Mouse (Mus musculus) midbrain, embryonic 11.5 days (tissue): ENCODE measurements around the gene Gsdma2. TPM values are rescaled to one million over a fixed set of nuclear protein-coding genes. Genes with fewer than 3 reads are reported as not detected.
A peak's percentile ranks its signal among the peaks of the same experiment; 100 is the strongest.

Source experiments
- ATAC-seq: fragments of 200-750 bp; cut with Nextera tagmentation; 2 replicates; pipeline ENCODE4 v1.8.0; 2017; ENCODE audit warnings: moderate TSS enrichment, moderate library complexity; ENCODE audit not compliant: low FRiP score
- DNase-seq: peaks from one replicate; pipeline ENCODE4 v3.0.0; 2015; ENCODE audit warnings: low spot score; ENCODE audit errors: missing footprints
- H3K27ac ChIP-seq: fragments of 300-500 bp; sonication (generic); 2 replicates; pipeline ENCODE4 v1.5.1; 2014; ENCODE audit warnings: low read depth, low read length
- H3K27me3 ChIP-seq: fragments of 300-500 bp; sonication (generic); 2 replicates; pipeline ENCODE4 v1.6.1; 2014; ENCODE audit warnings: mild to moderate bottlenecking, low read length, moderate library complexity, mixed read lengths; ENCODE audit not compliant: control insufficient read depth, insufficient read depth
- H3K36me3 ChIP-seq: fragments of 300-500 bp; sonication (generic); 2 replicates; pipeline ENCODE4 v1.6.1; 2014; ENCODE audit warnings: mild to moderate bottlenecking, low read length, moderate library complexity, mixed read lengths; ENCODE audit not compliant: control insufficient read depth, insufficient read depth
- H3K4me1 ChIP-seq: fragments of 300-500 bp; sonication (generic); 2 replicates; pipeline ENCODE4 v1.6.1; 2014; ENCODE audit warnings: low read length; ENCODE audit not compliant: control insufficient read depth, insufficient read depth
- H3K4me2 ChIP-seq: fragments of 300-500 bp; sonication (generic); 2 replicates; pipeline ENCODE4 v1.6.1; 2014; ENCODE audit warnings: mild to moderate bottlenecking, moderate library complexity
- H3K4me3 ChIP-seq: fragments of 300-500 bp; sonication (generic); 2 replicates; pipeline ENCODE4 v1.5.1; 2014; ENCODE audit warnings: low read depth, low read length
- H3K9ac ChIP-seq: fragments of 300-500 bp; sonication (generic); 2 replicates; pipeline ENCODE4 v1.6.1; 2014; ENCODE audit warnings: low read length
- H3K9me3 ChIP-seq: fragments of 300-500 bp; sonication (generic); 2 replicates; pipeline ENCODE4 v1.6.1; 2016; ENCODE audit warnings: low read length; ENCODE audit not compliant: control insufficient read depth
- WGBS: fragments of 180-500 bp; shearing (Covaris S2); extraction: QIAGEN DNeasy Blood & Tissue Kit; methylation state at CpG from one replicate; pipeline ENCODE4 v1.1.7; 2014; 5-methylcytosine and 5-hydroxymethylcytosine counted together
- polyA plus RNA-seq: library from polyadenylated mRNA; unstranded; fragments of >200 nt; fragmentation: Nextera tagmentation; extraction: Ambion mirVana; gene quantifications from 2 replicates; pipeline ENCODE4 v1.2.1, GENCODE M21; 2014

The Gsdma2 gene
- polyA plus RNA-seq, 1 experiment from 2014 or later, result not detected

DNA sequence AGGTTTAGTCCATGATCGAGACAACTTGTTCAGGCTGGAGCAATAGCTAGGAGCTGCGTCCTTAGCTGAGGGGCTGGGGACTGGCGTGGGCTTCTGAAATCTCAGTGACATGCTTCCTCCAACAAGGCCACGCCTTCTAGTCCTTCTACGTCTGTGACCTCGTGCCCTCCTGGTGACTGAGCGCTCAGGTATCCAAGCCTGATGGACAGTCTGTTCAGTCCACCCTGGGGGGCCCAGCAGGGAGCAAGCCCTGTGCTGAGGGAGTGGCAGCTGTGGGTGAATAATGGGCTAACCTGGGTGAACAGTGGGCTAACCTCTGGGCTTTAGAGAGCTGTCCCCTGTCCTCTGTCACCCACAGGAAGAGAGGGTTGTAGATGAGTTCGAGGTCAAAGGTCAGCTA lies 41.5 kb downstream of the Gsdma2 start:
- whole genome bisulfite sequencing, result 89% methylated on average over 8 of the region's 8 CpGs
- Histone ChIP-seq H3K9ac (no peak overlapping the region), H3K4me3 (no peak overlapping the region), H3K9me3 (no peaks in the 10 kb centered on the region), H3K27me3 (no peaks in the 10 kb centered on the region), H3K4me2 (no peak overlapping the region), H3K27ac (no peak overlapping the region), H3K36me3 (peaks cover 38% of the 10 kb centered on the region), H3K4me1 (peaks cover 8% of the 10 kb centered on the region)
- no peak for ATAC-seq
- no peak for DNase-seq

DNA sequence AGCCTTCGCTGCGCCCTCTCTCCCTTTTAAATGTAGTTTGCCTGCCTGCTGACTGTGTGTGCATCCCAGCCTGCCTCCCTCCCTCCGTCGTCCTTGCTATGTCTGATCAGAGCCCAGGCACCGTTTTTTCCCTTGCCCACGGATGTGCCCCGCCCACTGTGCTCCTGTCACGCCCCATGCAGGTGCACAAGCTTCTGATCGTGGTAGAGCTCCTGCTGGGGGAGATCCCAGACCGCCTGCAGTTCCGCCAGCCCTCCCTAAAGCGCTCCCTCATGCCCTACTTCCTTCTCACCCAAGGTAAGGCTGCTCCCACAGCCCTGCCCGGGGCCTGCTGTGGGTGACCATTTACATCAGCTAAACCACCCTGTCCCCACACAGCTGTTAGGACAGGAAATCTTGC lies 46.6 kb downstream of the Gsdma2 start:
- Histone ChIP-seq H3K4me1 (no peaks in the 10 kb centered on the region), H3K27ac (no peak overlapping the region), H3K4me3 (no peak overlapping the region), H3K4me2 (no peak overlapping the region), H3K27me3 (no peaks in the 10 kb centered on the region), H3K9me3 (no peaks in the 10 kb centered on the region), H3K36me3 (peaks cover 28% of the 10 kb centered on the region), H3K9ac (no peak overlapping the region)
- DNase-seq (no peak), ATAC-seq (no peak)
- WGBS, result 81% methylated on average over 13 of the region's 13 CpGs

DNA sequence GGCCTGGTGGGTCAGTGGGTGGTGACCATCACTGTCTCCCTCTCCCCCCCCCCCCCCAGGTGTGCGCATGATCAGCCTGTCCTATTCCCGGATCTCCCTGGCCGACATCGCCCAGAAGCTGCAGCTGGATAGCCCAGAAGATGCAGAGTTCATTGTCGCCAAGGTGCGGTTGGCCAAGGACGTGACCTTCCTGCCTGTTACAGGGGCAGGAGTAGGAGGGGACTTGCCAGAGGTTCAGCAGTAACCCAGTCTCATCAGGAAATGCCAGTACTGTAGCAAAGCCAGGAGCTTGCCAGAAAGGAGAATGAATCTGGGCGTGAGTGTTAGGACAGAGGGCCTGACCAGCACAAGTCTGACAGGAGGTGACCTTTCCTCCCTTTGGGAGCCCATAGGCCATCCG lies 47.2 kb downstream of the Gsdma2 start:
- ATAC-seq, result no peak
- H3K27me3 ChIP-seq, result no peaks in the 10 kb centered on the region
- DNase-seq, result no peak
- no peaks in the 10 kb centered on the region for H3K9me3 ChIP-seq
- H3K4me1 ChIP-seq, result no peaks in the 10 kb centered on the region
- peaks cover 26% of the 10 kb centered on the region for H3K36me3 ChIP-seq
- no peak overlapping the region for H3K27ac ChIP-seq
- WGBS, result 95% methylated on average over 9 of the region's 9 CpGs
- no peak overlapping the region for H3K9ac ChIP-seq
- H3K4me2 ChIP-seq, result no peak overlapping the region
- H3K4me3 ChIP-seq, result no peak overlapping the region

DNA sequence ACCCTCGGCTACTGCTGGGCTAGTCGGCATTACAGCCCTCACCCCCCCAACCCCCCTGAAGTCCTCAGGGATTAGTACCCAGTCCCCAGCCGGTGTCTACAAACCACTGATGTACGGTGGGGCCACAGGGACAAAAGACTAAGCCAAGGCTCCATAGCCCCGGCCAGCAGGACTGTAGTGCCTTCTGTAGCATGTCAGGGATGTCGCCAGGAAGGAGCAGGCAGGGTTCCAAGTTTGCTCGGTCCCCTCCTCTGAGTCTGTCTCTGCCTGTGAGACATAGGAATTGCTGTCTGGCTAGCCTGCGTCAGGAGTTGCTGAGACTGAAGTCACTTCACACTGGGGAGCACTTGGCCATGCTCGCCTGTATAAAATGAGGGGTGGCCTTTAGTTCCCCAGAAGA lies 47.7 kb downstream of the Gsdma2 start:
- Histone ChIP-seq H3K9me3 (no peaks in the 10 kb centered on the region), H3K27me3 (no peaks in the 10 kb centered on the region), H3K4me3 (no peak overlapping the region), H3K9ac (no peak overlapping the region), H3K27ac (no peak overlapping the region), H3K36me3 (peaks cover 26% of the 10 kb centered on the region), H3K4me2 (no peak overlapping the region), H3K4me1 (no peaks in the 10 kb centered on the region)
- ATAC-seq (no peak), DNase-seq (no peak)
- WGBS, result 86% methylated on average over 9 of the region's 9 CpGs

DNA sequence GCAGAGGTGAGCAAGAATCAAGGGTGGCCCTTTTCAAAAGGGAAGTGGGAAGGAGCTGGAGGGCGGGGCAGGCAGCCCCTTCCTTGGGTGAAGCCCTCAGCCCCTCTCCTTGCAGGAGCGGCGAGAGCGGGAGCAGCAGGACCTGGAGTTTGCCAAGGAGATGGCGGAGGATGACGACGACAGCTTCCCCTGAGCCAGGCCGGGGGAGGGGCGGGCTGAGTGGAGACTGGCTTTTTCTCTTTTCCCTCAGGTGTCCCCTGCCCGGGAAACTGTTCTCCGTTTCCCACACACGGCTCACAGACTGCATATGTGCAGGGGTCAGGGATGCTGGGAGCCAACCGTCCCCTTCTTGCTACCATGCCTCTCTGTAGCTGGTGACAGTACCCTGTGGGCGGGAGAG lies 48.8 kb downstream of the Gsdma2 start:
- Histone ChIP-seq H3K27ac (no peak overlapping the region), H3K9me3 (no peaks in the 10 kb centered on the region), H3K36me3 (peaks cover 19% of the 10 kb centered on the region), H3K4me1 (no peaks in the 10 kb centered on the region), H3K4me2 (no peak overlapping the region), H3K27me3 (no peaks in the 10 kb centered on the region), H3K4me3 (no peak overlapping the region), H3K9ac (peak overlapping the region; percentile 11; the same call in 1 of the 2 replicates)
- 75% methylated on average over 14 of the region's 14 CpGs for WGBS
- DNase-seq (no peak), ATAC-seq (no peak)

DNA sequence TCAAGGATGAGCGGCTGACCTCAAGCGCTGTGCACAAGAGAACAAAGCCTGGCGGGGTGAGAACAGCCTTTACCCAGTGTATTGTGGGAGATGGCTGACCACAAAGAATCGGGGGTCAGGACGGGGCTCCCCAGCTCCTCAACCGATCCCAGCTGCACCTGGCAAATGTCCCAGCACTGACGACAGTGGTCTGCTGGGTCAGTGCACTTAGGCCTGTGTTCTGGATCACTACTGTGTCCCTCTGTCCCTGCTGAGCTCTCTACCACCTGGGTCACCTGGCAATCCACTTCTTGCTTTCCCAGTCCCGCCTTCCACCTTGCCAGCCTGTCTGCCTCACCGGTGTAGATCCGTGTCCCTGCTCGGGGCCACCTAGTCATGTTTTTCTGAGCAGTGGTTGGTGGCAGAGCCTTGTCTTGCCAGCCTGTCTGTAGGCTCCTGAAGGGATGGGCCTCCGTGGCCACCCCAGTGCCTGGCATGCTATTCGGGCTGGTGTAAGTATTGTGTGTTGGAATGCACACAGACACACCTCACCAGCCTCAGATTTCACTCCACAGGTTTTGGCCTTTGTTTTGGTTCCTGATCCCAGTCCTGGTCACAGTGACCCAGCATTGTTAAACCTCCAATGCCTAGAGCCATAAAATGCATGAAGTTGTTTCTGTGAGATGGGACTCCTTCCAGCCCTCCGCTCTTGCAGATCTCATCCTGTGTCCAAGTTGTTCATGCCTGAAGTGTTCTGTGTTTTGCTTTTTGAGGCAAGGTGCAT lies 50.1 kb downstream of the Gsdma2 start:
- no peaks in the 10 kb centered on the region for H3K27me3 ChIP-seq
- ATAC-seq (no peak), DNase-seq (no peak)
- H3K36me3 ChIP-seq, result peaks cover 7% of the 10 kb centered on the region
- no peak overlapping the region for H3K4me3 ChIP-seq
- H3K27ac ChIP-seq, result no peak overlapping the region
- WGBS, result 88% methylated on average over 14 of the region's 14 CpGs
- no peak overlapping the region for H3K9ac ChIP-seq
- no peaks in the 10 kb centered on the region for H3K4me1 ChIP-seq
- no peaks in the 10 kb centered on the region for H3K9me3 ChIP-seq
- H3K4me2 ChIP-seq, result no peak overlapping the region

DNA sequence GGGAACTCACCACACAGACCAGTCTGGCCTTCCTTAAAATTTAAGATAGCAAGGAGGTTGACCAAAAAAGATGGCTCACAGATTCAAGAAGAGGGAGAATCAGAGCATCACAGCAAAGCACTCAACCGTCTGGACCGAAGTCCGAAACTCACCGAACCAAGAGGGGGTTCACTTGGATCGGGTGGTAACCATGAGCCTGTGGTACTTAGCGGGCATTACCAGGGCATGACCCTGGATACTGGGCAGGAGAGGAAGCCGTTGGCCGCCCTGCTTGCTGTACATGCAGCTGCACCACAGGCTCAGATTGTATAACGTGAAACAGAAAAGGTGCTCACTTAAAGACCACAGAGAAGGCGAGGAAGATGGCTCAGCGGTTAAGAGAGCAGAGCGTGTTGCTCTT lies 50.7 kb downstream of the Gsdma2 start:
- 90% methylated on average over 12 of the region's 12 CpGs for WGBS
- Histone ChIP-seq H3K9me3 (no peaks in the 10 kb centered on the region), H3K36me3 (peaks cover 6% of the 10 kb centered on the region; the same call in 1 of the 2 replicates)

DNA sequence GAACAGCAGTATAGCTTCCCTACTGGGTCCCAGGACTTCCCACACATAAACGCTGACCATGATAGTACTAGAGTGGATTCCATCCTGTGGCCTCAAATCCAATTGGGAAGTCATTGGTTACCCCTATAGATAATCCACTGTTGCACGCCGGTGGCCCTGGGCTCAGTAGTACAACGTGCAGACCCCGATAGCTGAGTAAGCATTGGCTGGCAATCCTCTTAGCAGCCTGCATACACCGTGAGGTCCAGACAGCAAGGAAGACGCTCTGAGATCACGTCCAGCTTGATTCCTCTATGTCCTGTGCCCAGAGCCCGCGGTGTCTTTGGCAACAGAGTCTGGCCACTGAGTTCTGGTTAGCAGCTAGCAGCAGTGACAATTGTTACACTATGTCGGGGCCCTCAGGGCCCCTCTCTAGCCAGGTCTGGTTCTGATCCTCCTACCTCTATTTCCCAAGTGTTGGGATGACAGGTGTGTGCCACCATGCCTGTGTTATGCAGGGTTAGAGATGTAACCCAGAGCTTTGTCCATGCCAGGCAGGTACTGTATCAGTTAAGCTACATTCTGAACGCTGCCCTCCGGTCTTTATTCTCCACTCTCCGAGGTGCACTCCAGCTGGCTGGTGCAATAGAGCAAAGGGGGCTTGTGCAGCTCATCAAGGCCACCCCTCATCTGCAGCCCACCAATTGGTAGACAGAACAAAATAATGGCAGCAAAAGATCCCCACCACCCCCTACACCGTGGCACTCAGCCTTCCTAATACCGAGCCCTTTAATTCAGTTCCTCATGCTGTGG lies 52.5 kb downstream of the Gsdma2 start:
- Histone ChIP-seq H3K27me3 (no peaks in the 10 kb centered on the region), H3K9ac (no peak overlapping the region), H3K4me3 (no peak overlapping the region), H3K9me3 (no peaks in the 10 kb centered on the region), H3K27ac (no peak overlapping the region), H3K4me1 (no peaks in the 10 kb centered on the region), H3K4me2 (no peak overlapping the region), H3K36me3 (peaks cover 3% of the 10 kb centered on the region; the same call in 1 of the 2 replicates)
- 86% methylated on average over 16 of the region's 16 CpGs for WGBS
- DNase-seq (no peak), ATAC-seq (no peak)

More for the DNA sequence above, 50.7 kb downstream of the Gsdma2 start:
- Histone ChIP-seq H3K4me1 (no peaks in the 10 kb centered on the region), H3K9ac (no peak overlapping the region), H3K27me3 (no peaks in the 10 kb centered on the region), H3K27ac (no peak overlapping the region), H3K4me3 (no peak overlapping the region), H3K4me2 (no peak overlapping the region)
- no peak for DNase-seq
- ATAC-seq, result no peak

DNA sequence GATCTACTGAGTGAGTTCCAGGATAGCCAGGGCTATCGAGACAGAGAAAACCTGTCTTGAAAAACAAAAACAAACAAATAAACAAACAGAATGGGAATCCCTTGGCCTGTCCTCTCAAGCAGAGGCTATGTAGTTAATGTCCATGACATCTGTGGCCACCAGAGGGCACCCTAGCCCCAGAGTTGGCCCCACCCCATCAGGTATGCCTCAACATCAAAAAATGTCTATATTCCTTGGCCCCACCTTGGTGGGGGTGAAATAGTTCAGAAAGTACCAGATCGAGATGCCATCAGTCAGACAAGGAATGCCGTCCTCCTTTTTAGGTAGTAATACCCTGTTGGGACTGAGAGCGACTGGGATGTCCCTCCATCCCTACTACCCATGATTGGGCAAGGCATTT lies 53.4 kb downstream of the Gsdma2 start:
- WGBS, result 49% methylated on average over 4 of the region's 4 CpGs
- no peaks in the 10 kb centered on the region for H3K4me1 ChIP-seq
- H3K9ac ChIP-seq, result no peak overlapping the region
- H3K27me3 ChIP-seq, result no peaks in the 10 kb centered on the region
- H3K27ac ChIP-seq, result no peak overlapping the region
- H3K4me3 ChIP-seq, result no peak overlapping the region
- H3K9me3 ChIP-seq, result no peaks in the 10 kb centered on the region
- peak; percentile 91 for DNase-seq
- H3K4me2 ChIP-seq, result no peak overlapping the region
- peaks cover 3% of the 10 kb centered on the region; the same call in 1 of the 2 replicates for H3K36me3 ChIP-seq
- ATAC-seq, result no peak; the same call in 1 of the 2 replicates
